Mouse (Mus musculus): ENCODE data around the gene Cd59a. TPM values are rescaled to one million over a fixed set of nuclear protein-coding genes. Genes with fewer than 3 reads are reported as not detected.
A peak's percentile ranks its signal among the peaks of the same experiment; 100 is the strongest.
"Not testable (repeated sequence)": the region's sequence is repeated elsewhere in the genome, so short reads cannot be mapped to it uniquely, and the experiment has no call there.

The Cd59a gene
- polyA plus RNA-seq, 1 experiment from 2014 or later = 41.6 TPM

DNA sequence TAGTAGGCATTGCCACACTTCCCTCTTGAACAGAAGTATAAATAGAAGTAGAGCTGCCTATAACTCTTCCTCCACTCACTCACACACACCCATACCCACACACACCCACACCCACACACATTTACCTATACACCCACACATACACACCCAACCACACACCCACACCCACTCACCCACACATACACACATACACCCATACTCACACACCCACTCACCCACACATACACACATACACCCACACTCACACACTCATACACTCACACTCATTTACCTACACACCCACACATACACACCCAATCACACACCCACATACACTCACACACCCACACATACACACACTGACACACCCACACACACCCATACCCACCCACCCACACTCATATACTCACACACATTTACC lies 13.1 kb upstream of the Cd59a start:
- H3K9me3 ChIP-seq (replicated peaks) = no peaks in the 10 kb centered on the region
- ATAC-seq (replicated peaks; ENCODE audit: low FRiP score) = no peak

DNA sequence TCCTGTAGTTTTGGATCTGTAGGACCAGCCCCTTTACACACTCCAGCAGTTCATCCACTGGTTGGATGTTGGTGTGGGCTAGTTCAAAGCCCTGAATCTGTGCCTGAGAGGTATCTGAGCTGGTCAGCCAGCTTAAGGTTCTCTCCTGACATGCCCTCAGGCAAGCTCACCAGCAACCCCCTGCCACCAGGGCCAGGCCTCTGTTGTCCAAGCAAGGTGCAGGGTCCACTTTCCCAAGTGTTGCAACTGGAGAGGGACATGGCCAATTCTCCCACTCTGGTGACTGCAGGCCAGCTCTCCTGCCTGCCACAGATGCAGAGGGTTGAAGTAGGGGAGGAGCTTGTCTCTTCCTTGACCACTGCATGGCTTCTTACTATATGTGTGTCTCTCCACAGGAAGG lies 11.6 kb upstream of the Cd59a start:
- ATAC-seq (replicated peaks; ENCODE audit: low FRiP score); H3K4me2 ChIP-seq; H3K27ac ChIP-seq; H3K27me3 ChIP-seq; H3K9me3 ChIP-seq (replicated peaks); H3K4me1 ChIP-seq; H3K9ac ChIP-seq; H3K4me3 ChIP-seq (replicated peaks); H3K36me3 ChIP-seq: not testable (repeated sequence)

More for the DNA sequence above, 13.1 kb upstream of the Cd59a start:
- H3K4me3 ChIP-seq (replicated peaks) = no peak overlapping the region
- no peak overlapping the region for H3K4me2 ChIP-seq
- H3K4me1 ChIP-seq = no peaks in the 10 kb centered on the region
- H3K9ac ChIP-seq = no peak overlapping the region
- no peak overlapping the region for H3K27ac ChIP-seq
- no peaks in the 10 kb centered on the region for H3K36me3 ChIP-seq
- H3K27me3 ChIP-seq = no peaks in the 10 kb centered on the region

- H3K4me1 ChIP-seq; H3K27ac ChIP-seq; H3K9ac ChIP-seq; ATAC-seq (replicated peaks; ENCODE audit: low FRiP score); H3K4me2 ChIP-seq; H3K4me3 ChIP-seq (replicated peaks); H3K36me3 ChIP-seq; H3K9me3 ChIP-seq (replicated peaks); H3K27me3 ChIP-seq: not testable (repeated sequence)
- WGBS = 75% methylated on average over 1 of the region's 1 CpGs
Observed at GRCm38 (mm10) chr2:104087562-104087961, 8.0 kb upstream of the Cd59a start.

GRCm38 (mm10) chr2:104093305-104093704 lies 2.3 kb upstream of the Cd59a start:
- WGBS = 69% methylated on average over 2 of the region's 2 CpGs
- Histone ChIP-seq H3K9me3 (replicated peaks) (no peaks in the 10 kb centered on the region), H3K4me2 (no peak overlapping the region), H3K9ac (no peak overlapping the region), H3K27ac (no peak overlapping the region), H3K36me3 (no peaks in the 10 kb centered on the region), H3K4me1 (peaks cover 14% of the 10 kb centered on the region; the same call in 1 of the 2 replicates), H3K27me3 (no peaks in the 10 kb centered on the region), H3K4me3 (replicated peaks) (no peak overlapping the region)
- ATAC-seq (replicated peaks; ENCODE audit: low FRiP score) = no peak

DNA sequence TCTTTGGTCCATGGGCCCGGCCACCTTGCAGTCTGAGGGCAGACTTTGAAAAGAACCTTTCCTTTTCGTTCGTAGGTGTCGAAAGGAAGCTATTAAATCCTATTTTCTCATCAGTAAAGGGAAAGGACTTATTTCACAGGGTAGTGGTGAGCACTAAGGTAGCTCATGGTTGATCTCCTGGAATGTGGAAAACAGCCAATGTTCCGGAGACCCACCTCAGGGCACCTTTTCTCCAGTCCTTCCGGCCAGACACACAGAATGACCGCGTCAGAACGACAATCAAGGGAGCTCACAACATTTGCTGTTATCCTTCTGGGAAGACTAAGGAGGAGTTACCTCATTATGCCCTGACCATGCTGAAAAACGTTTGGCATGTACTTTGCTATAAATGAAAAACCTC lies 655 bp downstream of the Cd59a start:
- Histone ChIP-seq H3K9me3 (replicated peaks) (no peaks in the 10 kb centered on the region), H3K4me1 (peaks cover 16% of the 10 kb centered on the region; the same call in 1 of the 2 replicates), H3K27ac (peak overlapping the region; percentile 90), H3K9ac (peak overlapping the region; percentile 61), H3K36me3 (no peaks in the 10 kb centered on the region), H3K4me2 (peak overlapping the region; percentile 76), H3K27me3 (no peaks in the 10 kb centered on the region), H3K4me3 (replicated peaks) (peak overlapping the region; percentile 55)
- WGBS = 27% methylated on average over 10 of the region's 10 CpGs
- ATAC-seq (replicated peaks; ENCODE audit: low FRiP score) = peak; percentile 27; the same call in 1 of the 2 replicates

DNA sequence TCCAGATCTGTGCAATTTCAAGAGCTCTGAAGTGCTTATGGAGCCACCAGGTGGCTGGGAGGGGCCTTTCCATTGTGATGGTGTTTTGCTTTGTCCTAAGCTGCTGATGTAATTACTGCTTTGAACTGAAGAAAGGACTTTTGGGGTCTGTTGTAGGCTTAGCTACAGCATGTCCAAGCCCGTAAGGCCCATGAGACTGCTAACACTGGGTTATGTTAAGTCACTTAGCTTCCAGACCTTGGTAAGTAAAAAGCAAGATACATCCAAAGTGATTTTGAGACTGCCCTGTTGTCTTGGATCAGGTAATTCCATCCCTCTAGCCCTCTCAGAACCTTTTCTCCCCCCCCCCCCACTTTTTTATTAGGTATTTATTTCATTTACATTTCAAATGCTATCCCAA lies 1.2 kb downstream of the Cd59a start:
- H3K9me3 ChIP-seq (replicated peaks); H3K27me3 ChIP-seq; H3K36me3 ChIP-seq; H3K9ac ChIP-seq; H3K27ac ChIP-seq; ATAC-seq (replicated peaks; ENCODE audit: low FRiP score): not testable (repeated sequence)
- 87% methylated on average over 1 of the region's 1 CpGs for WGBS
- Histone ChIP-seq H3K4me3 (replicated peaks) (peak overlapping the region; percentile 55), H3K4me2 (peak overlapping the region; percentile 76), H3K4me1 (peaks cover 16% of the 10 kb centered on the region; the same call in 1 of the 2 replicates)

- ATAC-seq (replicated peaks; ENCODE audit: low FRiP score); H3K9ac ChIP-seq; H3K9me3 ChIP-seq (replicated peaks); H3K27ac ChIP-seq; H3K4me3 ChIP-seq (replicated peaks); H3K27me3 ChIP-seq; H3K4me2 ChIP-seq; H3K36me3 ChIP-seq: not testable (repeated sequence)
- peaks cover 16% of the 10 kb centered on the region; the same call in 1 of the 2 replicates for H3K4me1 ChIP-seq
- 94% methylated on average over 4 of the region's 4 CpGs for WGBS
Observed at GRCm38 (mm10) chr2:104097396-104097795, 1.8 kb downstream of the Cd59a start.

- WGBS = 25% methylated on average over 3 of the region's 3 CpGs
- no peak overlapping the region for H3K27ac ChIP-seq
- peaks cover 16% of the 10 kb centered on the region; the same call in 1 of the 2 replicates for H3K4me1 ChIP-seq
- no peak overlapping the region for H3K4me2 ChIP-seq
- no peak overlapping the region for H3K4me3 ChIP-seq (replicated peaks)
- no peak for ATAC-seq (replicated peaks; ENCODE audit: low FRiP score)
- no peak overlapping the region for H3K9ac ChIP-seq
- no peaks in the 10 kb centered on the region for H3K27me3 ChIP-seq
- H3K36me3 ChIP-seq = no peaks in the 10 kb centered on the region
- no peaks in the 10 kb centered on the region for H3K9me3 ChIP-seq (replicated peaks)
Observed at GRCm38 (mm10) chr2:104098529-104099230, 3.1 kb downstream of the Cd59a start.

GRCm38 (mm10) chr2:104099231-104099585 lies 3.6 kb downstream of the Cd59a start:
- no peaks in the 10 kb centered on the region for H3K27me3 ChIP-seq
- no peak for ATAC-seq (replicated peaks; ENCODE audit: low FRiP score)
- no peak overlapping the region for H3K4me2 ChIP-seq
- H3K36me3 ChIP-seq = no peaks in the 10 kb centered on the region
- WGBS = 95% methylated on average over 2 of the region's 2 CpGs
- peaks cover 16% of the 10 kb centered on the region; the same call in 1 of the 2 replicates for H3K4me1 ChIP-seq
- H3K27ac ChIP-seq = no peak overlapping the region
- H3K9me3 ChIP-seq (replicated peaks) = no peaks in the 10 kb centered on the region
- H3K9ac ChIP-seq = no peak overlapping the region
- no peak overlapping the region for H3K4me3 ChIP-seq (replicated peaks)

DNA sequence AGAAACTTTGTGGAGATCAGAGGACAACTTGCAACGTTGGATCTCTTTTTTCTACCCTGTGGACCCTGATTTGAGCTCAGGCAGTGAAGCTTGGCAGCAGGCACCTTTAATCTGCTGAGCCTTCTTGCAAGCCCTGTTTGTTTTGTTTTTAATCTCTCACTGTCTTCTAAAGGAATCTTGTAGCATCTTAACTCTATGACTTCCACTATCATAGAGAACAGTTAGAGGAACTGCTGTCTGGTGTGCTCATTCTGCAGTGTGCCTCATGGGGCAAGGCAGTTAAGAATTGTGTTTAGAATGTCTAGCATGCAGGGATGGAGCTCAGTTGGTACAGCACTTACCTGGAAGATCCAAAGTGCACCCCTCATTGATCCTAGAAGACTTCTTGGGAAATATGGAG lies 4.3 kb downstream of the Cd59a start:
- no peak overlapping the region for H3K27ac ChIP-seq
- H3K27me3 ChIP-seq = no peaks in the 10 kb centered on the region
- no peak for ATAC-seq (replicated peaks; ENCODE audit: low FRiP score)
- no peak overlapping the region for H3K9ac ChIP-seq
- 64% methylated on average over 1 of the region's 1 CpGs for WGBS
- no peak overlapping the region for H3K4me3 ChIP-seq (replicated peaks)
- H3K36me3 ChIP-seq = no peaks in the 10 kb centered on the region
- no peak overlapping the region for H3K4me2 ChIP-seq
- H3K4me1 ChIP-seq = peaks cover 16% of the 10 kb centered on the region; the same call in 1 of the 2 replicates
- no peaks in the 10 kb centered on the region for H3K9me3 ChIP-seq (replicated peaks)

GRCm38 (mm10) chr2:104104800-104105199 lies 9.2 kb downstream of the Cd59a start:
- H3K9ac ChIP-seq = no peak overlapping the region

DNA sequence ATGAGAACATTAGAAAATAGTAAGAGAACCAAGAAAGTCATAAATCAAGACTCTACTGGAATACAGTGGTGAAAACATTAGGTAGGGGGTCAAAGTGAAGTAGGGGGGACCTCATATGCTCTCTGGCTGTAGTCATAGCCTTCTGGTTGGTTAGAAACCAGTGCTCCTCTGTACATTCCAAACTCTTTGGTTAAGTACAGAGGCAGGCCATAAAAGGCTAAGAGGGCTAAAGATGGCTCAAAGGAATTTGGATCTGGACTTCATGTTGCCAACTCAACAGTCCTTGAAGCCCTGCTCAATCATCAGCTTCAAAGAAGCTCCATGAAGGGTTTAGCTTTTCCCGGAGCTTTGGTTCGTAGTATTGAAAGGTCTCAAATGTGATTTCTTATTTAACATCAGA lies 13.4 kb downstream of the Cd59a start:
- H3K4me1 ChIP-seq; ATAC-seq (replicated peaks; ENCODE audit: low FRiP score); H3K4me2 ChIP-seq; H3K4me3 ChIP-seq (replicated peaks); H3K27me3 ChIP-seq; H3K27ac ChIP-seq; H3K9ac ChIP-seq; H3K9me3 ChIP-seq (replicated peaks); H3K36me3 ChIP-seq: not testable (repeated sequence)
- 82% methylated on average over 2 of the region's 2 CpGs for WGBS

More at GRCm38 (mm10) chr2:104104800-104105199, 9.2 kb downstream of the Cd59a start:
- H3K4me3 ChIP-seq (replicated peaks) = no peak overlapping the region
- no peaks in the 10 kb centered on the region for H3K4me1 ChIP-seq
- no peak overlapping the region for H3K27ac ChIP-seq
- WGBS = 78% methylated on average over 6 of the region's 6 CpGs
- no peak overlapping the region for H3K4me2 ChIP-seq
- H3K27me3 ChIP-seq = no peaks in the 10 kb centered on the region
- no peaks in the 10 kb centered on the region for H3K9me3 ChIP-seq (replicated peaks)
- no peak for ATAC-seq (replicated peaks; ENCODE audit: low FRiP score)
- H3K36me3 ChIP-seq = no peaks in the 10 kb centered on the region

GRCm38 (mm10) chr2:104109528-104109927 lies 13.9 kb downstream of the Cd59a start:
- ATAC-seq (replicated peaks; ENCODE audit: low FRiP score) = no peak
- H3K4me3 ChIP-seq (replicated peaks) = no peak overlapping the region
- H3K9me3 ChIP-seq (replicated peaks) = no peaks in the 10 kb centered on the region
- no peak overlapping the region for H3K9ac ChIP-seq
- no peaks in the 10 kb centered on the region for H3K36me3 ChIP-seq
- no peaks in the 10 kb centered on the region for H3K27me3 ChIP-seq
- H3K27ac ChIP-seq = no peak overlapping the region
- 71% methylated on average over 2 of the region's 2 CpGs for WGBS
- no peak overlapping the region for H3K4me2 ChIP-seq
- H3K4me1 ChIP-seq = no peaks in the 10 kb centered on the region

Measured in kidney, embryonic 15.5 days (tissue).